Mouse (Mus musculus) heart, postnatal 36 days (tissue): ENCODE measurements around the gene Olfr67. TPM values are rescaled to one million over a fixed set of nuclear protein-coding genes. Genes with fewer than 3 reads are reported as not detected.
"Not testable (repeated sequence)": the region's sequence is repeated elsewhere in the genome, so short reads cannot be mapped to it uniquely, and the experiment has no call there.

Experiments used
- DNase-seq, 2 experiments: peaks; one replicate each; pipeline ENCODE4 v3.0.0; 2021 to 2022
- intact Hi-C: fragments of 180-260 bp; cut with DNase I; formaldehyde crosslinking; loops from one replicate; pipeline ENCODE4 v1.15.1; 2025
- total RNA-seq, 2 experiments: library from RNA; stranded (reverse); gene quantifications; 2 replicates each; pipeline ENCODE4 v1.2.3; 2021

Gene Olfr67
- total RNA-seq, 2 experiments from 2014 or later: not detected

GRCm38 (mm10) chr7:103777652-103778051 lies 14.0 kb downstream of the Olfr67 start:
- intact Hi-C loops, DNase-seq: not testable (repeated sequence)

- intact Hi-C loops: no loop called here
These were observed 20.1 kb downstream of the Olfr67 start, which contains the start of gene Olfr69 for GRCm38 (mm10) chr7:103771494-103771893. TSS of gene Olfr69 (minus strand) at chr7:103771594.

GRCm38 (mm10) chr7:103767687-103768086 lies 23.9 kb downstream of the Olfr67 start:
- intact Hi-C loops, DNase-seq: not testable (repeated sequence)

More at GRCm38 (mm10) chr7:103771494-103771893, 20.1 kb downstream of the Olfr67 start, which contains the start of gene Olfr69:
- no peak for DNase-seq

- DNase-seq, intact Hi-C loops: not testable (repeated sequence)
These were observed 29.4 kb downstream of the Olfr67 start for GRCm38 (mm10) chr7:103762212-103762611.

- intact Hi-C loops: no loop called here
- no peak for DNase-seq
These were observed 34.4 kb downstream of the Olfr67 start, which contains the start of gene Olfr630 for GRCm38 (mm10) chr7:103757233-103757632. TSS of gene Olfr630 (minus strand) at chr7:103757333.

- intact Hi-C loops: no loop called here
These were observed 46.8 kb downstream of the Olfr67 start, which contains the start of gene Olfr629 for GRCm38 (mm10) chr7:103744843-103745242. TSS of gene Olfr629 (minus strand) at chr7:103744943.

More at GRCm38 (mm10) chr7:103744843-103745242, 46.8 kb downstream of the Olfr67 start, which contains the start of gene Olfr629:
- no peak for DNase-seq

Other genes with a start within 250 kb of the Olfr67 start
- not detected for gene Olfr612, start 249.1 kb downstream of the Olfr67 start, total RNA-seq
- gene Olfr613, start 243.7 kb downstream of the Olfr67 start, total RNA-seq: not detected
- gene Olfr615, start 235.7 kb downstream of the Olfr67 start, total RNA-seq: not detected
- gene Olfr616, start 222.7 kb downstream of the Olfr67 start, total RNA-seq: not detected
- not detected for gene Olfr617, start 218.8 kb downstream of the Olfr67 start, total RNA-seq
- gene Olfr618, start 201.7 kb downstream of the Olfr67 start, total RNA-seq: not detected
- gene Olfr619, start 191.2 kb downstream of the Olfr67 start, total RNA-seq: not detected
- gene Olfr620, start 179.3 kb downstream of the Olfr67 start, total RNA-seq: not detected
- gene Olfr622, start 149.1 kb downstream of the Olfr67 start, total RNA-seq: not detected
- gene Olfr623, start 128.1 kb downstream of the Olfr67 start, total RNA-seq: not detected
- gene Olfr624, start 120.6 kb downstream of the Olfr67 start, total RNA-seq: not detected
- gene Olfr625-ps1, start 109.1 kb downstream of the Olfr67 start, total RNA-seq: not detected
- not detected for gene Olfr243, start 77.2 kb downstream of the Olfr67 start, total RNA-seq
- not detected for gene Olfr628, start 61.4 kb downstream of the Olfr67 start, total RNA-seq
- not detected for gene Olfr629, start 46.9 kb downstream of the Olfr67 start, total RNA-seq
- gene Olfr630, start 34.5 kb downstream of the Olfr67 start, total RNA-seq: not detected
- gene Olfr69, start 20.2 kb downstream of the Olfr67 start, total RNA-seq: not detected
- gene Olfr68, start 12.1 kb downstream of the Olfr67 start, total RNA-seq: not detected
- gene Hbb-bt, start 22.2 kb upstream of the Olfr67 start, total RNA-seq: 1,000 to 10,000 TPM; 1,102 to 1,464 TPM
- gene Hbb-bs, start 36.3 kb upstream of the Olfr67 start, total RNA-seq: over 10,000 TPM in 1 of 2 experiments, 1,000 to 10,000 TPM in 1; 9,168 to 11,645 TPM
- gene Hbb-bh2, start 48.7 kb upstream of the Olfr67 start, total RNA-seq: not detected
- gene Hbb-bh1, start 51.3 kb upstream of the Olfr67 start, total RNA-seq: not detected
- gene Hbb-y, start 61.4 kb upstream of the Olfr67 start, total RNA-seq: not detected
- not detected for gene Olfr66, start 94.4 kb upstream of the Olfr67 start, total RNA-seq
- not detected for gene Olfr64, start 102.7 kb upstream of the Olfr67 start, total RNA-seq
- gene Olfr65, start 111.7 kb upstream of the Olfr67 start, total RNA-seq: not detected
- gene Olfr631, start 137.0 kb upstream of the Olfr67 start, total RNA-seq: not detected
- not detected for gene Olfr632, start 142.5 kb upstream of the Olfr67 start, total RNA-seq
- gene Olfr633, start 152.6 kb upstream of the Olfr67 start, total RNA-seq: not detected
- not detected for gene Olfr635, start 179.3 kb upstream of the Olfr67 start, total RNA-seq
- not detected for gene Olfr638, start 206.9 kb upstream of the Olfr67 start, total RNA-seq
- gene Olfr639, start 225.5 kb upstream of the Olfr67 start, total RNA-seq: not detected
- not detected for gene Olfr640, start 233.8 kb upstream of the Olfr67 start, total RNA-seq
- not detected for gene Olfr641, start 243.6 kb upstream of the Olfr67 start, total RNA-seq